Mouse (Mus musculus) bone marrow, adult 2 months (tissue): ENCODE results near the gene Slc11a2.

Experiments used
- CTCF ChIP-seq: fragments of 200-500 bp; IDR thresholded peaks from 2 replicates; pipeline ENCODE4 v1.5.1; 2011; ENCODE audit warnings: low read length, control low read depth; ENCODE audit not compliant: control insufficient read depth, insufficient read depth
- POLR2A ChIP-seq: fragments of 200-500 bp; IDR thresholded peaks from 2 replicates; pipeline ENCODE4 v1.6.1; 2011; ENCODE audit warnings: low read depth, mild to moderate bottlenecking, control low read depth, low read length, borderline replicate concordance; ENCODE audit not compliant: control insufficient read depth

- no peak for TF ChIP-seq CTCF
- no peak for TF ChIP-seq POLR2A
These were observed 37.2 kb upstream of the Slc11a2 start for GRCm38 (mm10) chr15:100462086-100462485.
